Mouse (Mus musculus): ENCODE results near the gene Mdc1.

Mdc1 gene

DNA sequence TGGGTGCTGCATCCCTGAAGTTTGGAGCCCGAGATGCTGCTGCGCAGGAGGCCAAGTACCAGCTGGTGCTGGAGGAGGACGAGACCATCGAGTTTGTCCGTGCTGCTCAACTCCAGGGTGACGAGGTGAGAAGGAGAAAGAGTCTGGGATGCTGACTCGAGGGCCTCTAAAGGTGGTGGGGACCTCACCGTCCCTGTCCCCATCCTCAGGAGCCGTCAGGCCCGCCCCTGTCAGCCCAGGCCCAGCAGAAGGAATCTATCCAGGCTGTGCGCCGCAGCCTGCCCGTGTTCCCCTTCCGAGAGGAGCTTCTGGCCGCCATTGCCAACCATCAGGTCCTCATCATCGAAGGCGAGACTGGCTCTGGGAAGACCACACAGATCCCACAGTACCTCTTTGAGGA, 41.6 kb downstream of the Mdc1 start:
- DNase-seq (ENCODE audit: low spot score) = no peak

DNA sequence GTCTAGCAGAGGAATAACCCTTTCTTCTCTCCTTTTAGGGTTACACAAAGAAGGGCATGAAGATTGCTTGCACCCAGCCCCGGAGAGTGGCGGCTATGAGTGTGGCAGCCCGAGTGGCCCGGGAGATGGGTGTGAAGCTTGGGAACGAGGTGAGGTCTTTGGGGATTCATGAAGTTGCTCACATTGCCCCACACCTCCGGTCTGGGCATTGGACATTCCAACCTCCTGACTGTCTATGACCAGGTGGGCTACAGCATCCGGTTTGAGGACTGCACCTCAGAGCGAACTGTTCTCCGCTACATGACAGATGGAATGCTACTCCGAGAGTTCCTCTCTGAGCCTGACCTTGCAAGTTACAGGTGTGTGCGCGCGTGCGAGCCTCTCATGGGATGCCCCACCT, 42.5 kb downstream of the Mdc1 start:
- DNase-seq (ENCODE audit: low spot score) = no peak

GRCm38 (mm10) chr17:35887725-35888124, 46.4 kb downstream of the Mdc1 start:
- no peak for DNase-seq (ENCODE audit: low spot score)

GRCm38 (mm10) chr17:35896781-35897643, 55.7 kb downstream of the Mdc1 start, which contains the start of gene 2310061I04Rik:
TSS of gene 2310061I04Rik (minus strand) at chr17:35897431.
- DNase-seq (ENCODE audit: low spot score) = peak; percentile 92

- DNase-seq (ENCODE audit: low spot score) = no peak
Measured at GRCm38 (mm10) chr17:35897644-35898573, 56.6 kb downstream of the Mdc1 start.

- no peak for DNase-seq (ENCODE audit: low spot score)
Measured at GRCm38 (mm10) chr17:35900636-35901035, 59.3 kb downstream of the Mdc1 start.

DNA sequence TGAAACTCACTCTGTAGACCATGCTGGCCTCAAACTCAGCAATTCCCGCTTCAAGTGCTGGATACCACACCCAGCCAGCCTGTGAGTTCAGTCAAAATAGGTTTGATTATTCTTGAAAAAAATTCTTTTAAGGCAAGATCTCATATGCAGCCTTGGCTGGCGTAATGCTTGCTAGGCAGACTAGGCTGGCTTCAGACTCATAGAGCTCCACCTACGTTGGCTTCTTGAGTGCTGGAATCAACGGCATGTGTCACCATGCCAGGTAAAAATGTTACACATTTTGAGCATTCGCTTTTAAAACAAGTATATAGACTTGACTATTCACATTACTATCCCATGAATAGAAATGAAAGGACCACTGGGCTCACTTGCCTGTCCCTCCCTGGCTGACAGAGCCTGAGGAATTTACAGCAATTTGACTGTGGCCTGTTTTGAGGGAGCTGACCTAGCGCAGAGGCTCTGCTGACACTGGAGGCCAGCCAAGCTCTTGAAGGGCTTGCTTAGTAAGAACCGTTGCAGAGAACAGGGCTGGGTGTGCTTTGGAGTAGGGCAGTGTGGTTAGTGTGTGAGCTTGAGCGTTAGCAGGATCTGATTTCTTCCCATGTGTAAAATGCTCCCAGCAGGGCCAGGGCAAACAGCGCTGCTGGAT, 62.2 kb downstream of the Mdc1 start:
- DNase-seq (ENCODE audit: low spot score) = no peak

- DNase-seq (ENCODE audit: low spot score) = no peak
Measured at GRCm38 (mm10) chr17:35903992-35904355, 62.7 kb downstream of the Mdc1 start.

GRCm38 (mm10) chr17:35905587-35905986, 64.3 kb downstream of the Mdc1 start:
- DNase-seq (ENCODE audit: low spot score) = no peak

DNA sequence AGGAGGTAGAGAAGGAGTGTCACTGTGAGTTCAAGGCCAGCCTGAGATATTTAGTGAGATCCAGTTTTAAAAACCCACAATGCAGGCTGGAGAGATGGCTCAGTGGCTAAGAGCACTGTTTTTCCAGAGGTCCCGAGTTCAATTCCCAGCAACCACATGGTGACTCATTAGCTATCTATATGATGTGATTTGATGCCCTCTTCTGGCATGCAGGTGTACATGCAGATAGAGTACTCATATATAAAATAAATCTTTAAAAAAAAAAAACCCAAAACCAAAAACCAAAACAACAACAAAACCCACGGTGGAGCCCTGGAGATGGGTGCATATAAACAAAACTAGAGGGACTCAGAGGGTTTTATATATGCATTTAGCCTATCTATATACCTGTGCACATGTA, 66.3 kb downstream of the Mdc1 start:
- DNase-seq (ENCODE audit: low spot score) = no peak

Data from layer of hippocampus, adult 11-12 months (tissue).